Mouse (Mus musculus) embryonic facial prominence, embryonic 15.5 days (tissue): ENCODE results near the gene Fars2. TPM values are rescaled to one million over a fixed set of nuclear protein-coding genes. Genes with fewer than 3 reads are reported as not detected.

Source experiments
- ATAC-seq: fragments of 200-750 bp; cut with Nextera tagmentation; 2 replicates; pipeline ENCODE4 v1.8.0; 2017; ENCODE audit warnings: low read depth, moderate TSS enrichment; ENCODE audit not compliant: insufficient number of reproducible peaks, low FRiP score, low TSS enrichment
- H3K27ac ChIP-seq: fragments of 300-500 bp; sonication (generic); replicated peaks from 2 replicates; pipeline ENCODE4 v1.5.1; 2015; ENCODE audit warnings: mild to moderate bottlenecking, inconsistent platforms
- H3K27me3 ChIP-seq: fragments of 300-500 bp; sonication (generic); 2 replicates; pipeline ENCODE4 v1.6.1; 2015; ENCODE audit warnings: inconsistent platforms
- H3K36me3 ChIP-seq: fragments of 300-500 bp; sonication (generic); 2 replicates; pipeline ENCODE4 v1.6.1; 2015; ENCODE audit warnings: mild to moderate bottlenecking, inconsistent platforms
- H3K4me1 ChIP-seq: fragments of 300-500 bp; sonication (generic); 2 replicates; pipeline ENCODE4 v1.6.1; 2015; ENCODE audit warnings: inconsistent platforms
- H3K4me2 ChIP-seq: fragments of 300-500 bp; sonication (generic); replicated peaks from 2 replicates; pipeline ENCODE4 v1.6.1; 2015; ENCODE audit warnings: mild to moderate bottlenecking, inconsistent platforms
- H3K4me3 ChIP-seq: fragments of 300-500 bp; sonication (generic); replicated peaks from 2 replicates; pipeline ENCODE4 v1.5.1; 2015; ENCODE audit warnings: mild to moderate bottlenecking, inconsistent platforms
- H3K9ac ChIP-seq: fragments of 300-500 bp; sonication (generic); 2 replicates; pipeline ENCODE4 v1.6.1; 2015; ENCODE audit warnings: inconsistent platforms
- H3K9me3 ChIP-seq: fragments of 300-500 bp; sonication (generic); replicated peaks from 2 replicates; pipeline ENCODE4 v1.6.1; 2016; ENCODE audit warnings: inconsistent platforms
- WGBS: fragments of 180-500 bp; shearing (Covaris S2); methylation state at CpG from one replicate; pipeline ENCODE4 v1.1.7; 2015; 5-methylcytosine and 5-hydroxymethylcytosine counted together
- polyA plus RNA-seq: library from polyadenylated mRNA; unstranded; fragments of >200 nt; fragmentation: Nextera tagmentation; extraction: Ambion mirVana; gene quantifications from 2 replicates; pipeline ENCODE4 v1.2.1, GENCODE M21; 2015

The Fars2 gene
- polyA plus RNA-seq, 1 experiment from 2014 or later: 34.1 TPM

DNA sequence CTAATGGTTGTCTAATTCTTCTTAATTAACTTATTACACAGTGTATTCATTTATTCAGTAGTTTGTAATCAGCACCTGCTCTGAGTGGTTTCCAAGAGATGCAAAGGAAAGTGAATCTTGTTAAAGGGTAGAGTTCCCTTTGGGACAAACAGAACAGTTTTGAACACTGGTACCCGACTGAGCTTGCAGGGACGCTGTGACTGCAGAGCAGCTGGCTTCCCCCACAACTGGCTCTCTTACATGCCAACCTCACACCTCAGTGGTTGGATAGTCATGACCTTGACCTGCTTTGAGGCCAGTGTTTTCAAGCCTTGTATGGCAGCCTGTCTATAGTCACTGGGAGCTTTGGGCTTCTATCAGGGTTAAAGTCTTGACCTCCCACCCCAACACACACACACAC, 156.3 kb downstream of the Fars2 start:
- Histone ChIP-seq H3K27ac (no peak overlapping the region), H3K4me2 (no peak overlapping the region), H3K9me3 (no peaks in the 10 kb centered on the region), H3K4me3 (no peak overlapping the region), H3K9ac (no peak overlapping the region), H3K27me3 (no peaks in the 10 kb centered on the region), H3K36me3 (no peaks in the 10 kb centered on the region), H3K4me1 (no peaks in the 10 kb centered on the region)
- 86% methylated on average over 2 of the region's 2 CpGs for WGBS
- no peak for ATAC-seq

DNA sequence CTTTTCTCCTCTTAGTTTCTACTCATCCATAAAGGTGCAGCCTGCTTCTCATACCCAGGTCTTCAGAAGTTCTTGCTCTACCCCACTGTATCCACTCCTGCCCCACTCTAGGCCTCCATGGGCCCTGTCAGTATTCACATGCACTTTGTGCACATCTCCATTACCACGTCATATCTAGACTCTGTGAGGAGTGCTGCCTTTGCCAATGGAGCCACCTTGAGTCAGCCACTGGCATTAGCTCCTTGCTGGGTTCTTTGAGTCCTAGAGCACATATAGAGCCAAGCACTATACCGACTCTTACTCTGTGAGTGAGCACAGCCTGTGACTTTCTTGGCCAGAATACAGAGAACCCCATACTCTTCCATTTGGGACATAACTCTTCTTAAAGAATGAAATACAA, 159.0 kb downstream of the Fars2 start:
- Histone ChIP-seq H3K4me1 (no peaks in the 10 kb centered on the region), H3K27me3 (no peaks in the 10 kb centered on the region), H3K27ac (no peak overlapping the region), H3K36me3 (no peaks in the 10 kb centered on the region), H3K4me2 (no peak overlapping the region), H3K9ac (no peak overlapping the region), H3K4me3 (no peak overlapping the region), H3K9me3 (no peaks in the 10 kb centered on the region)
- no peak for ATAC-seq
- WGBS: 84% methylated on average over 2 of the region's 2 CpGs

DNA sequence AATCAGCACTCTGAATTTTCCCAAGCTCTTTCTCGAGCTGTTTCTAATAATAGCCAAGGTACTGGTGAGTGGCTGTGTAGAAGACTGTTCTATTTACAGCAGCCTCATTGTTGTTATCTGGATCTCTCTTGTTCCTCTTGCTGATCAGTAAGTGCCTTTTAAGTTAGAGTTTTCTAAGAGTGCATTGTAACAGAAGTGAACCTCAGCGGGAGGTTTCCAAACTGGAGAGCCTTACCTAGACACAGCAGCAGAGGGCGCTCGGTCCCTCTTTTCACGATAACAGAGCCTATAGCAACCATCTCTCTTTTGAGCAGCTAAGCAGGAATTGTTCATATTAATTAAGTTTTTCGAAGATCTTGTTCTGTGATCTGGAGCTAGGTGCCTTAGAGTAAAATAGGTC, 164.8 kb downstream of the Fars2 start:
- Histone ChIP-seq H3K9ac (no peak overlapping the region), H3K36me3 (no peaks in the 10 kb centered on the region), H3K4me2 (no peak overlapping the region), H3K27me3 (no peaks in the 10 kb centered on the region), H3K27ac (no peak overlapping the region), H3K9me3 (no peaks in the 10 kb centered on the region), H3K4me3 (no peak overlapping the region), H3K4me1 (peaks cover 9% of the 10 kb centered on the region)
- ATAC-seq: no peak
- 5% methylated on average over 6 of the region's 6 CpGs for WGBS

DNA sequence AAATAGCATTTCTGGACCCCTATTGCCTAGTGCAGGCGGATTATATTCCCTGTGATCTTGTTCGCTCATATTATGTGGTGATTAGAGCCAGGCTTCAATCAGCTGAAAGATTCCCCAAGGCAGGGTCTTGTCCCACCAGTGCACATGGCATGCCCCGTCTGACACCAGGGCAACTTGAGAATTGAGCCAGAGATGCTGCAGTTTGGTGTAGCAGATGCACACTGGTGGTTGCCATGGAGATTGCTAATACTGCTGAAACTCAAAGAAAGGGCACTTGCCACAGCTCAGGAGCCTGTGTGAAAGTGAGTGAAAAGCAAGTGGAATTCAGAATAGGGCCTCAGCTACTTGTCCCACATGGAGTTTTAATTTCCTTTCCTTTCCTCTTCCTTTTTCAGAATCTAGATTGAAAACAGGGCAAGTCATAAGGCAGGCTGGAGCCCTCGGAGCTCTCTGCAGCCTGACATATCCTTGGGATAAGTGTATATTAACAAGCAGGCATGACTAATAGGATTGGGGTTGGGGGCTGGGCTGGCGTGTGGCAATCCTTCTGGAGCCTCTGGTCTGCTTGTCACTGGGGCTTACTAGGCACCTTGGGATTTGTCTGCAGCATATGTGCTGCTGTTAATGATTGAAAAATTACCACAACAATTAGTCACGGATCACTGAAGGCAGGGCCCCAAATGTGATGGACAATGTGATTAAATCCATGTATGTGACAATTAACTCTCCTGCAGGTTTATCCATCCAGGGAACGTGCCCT, 165.8 kb downstream of the Fars2 start:
- 14% methylated on average over 7 of the region's 7 CpGs for WGBS
- Histone ChIP-seq H3K4me1 (peaks cover 9% of the 10 kb centered on the region), H3K9me3 (no peaks in the 10 kb centered on the region), H3K4me3 (no peak overlapping the region), H3K27ac (no peak overlapping the region), H3K9ac (no peak overlapping the region), H3K4me2 (no peak overlapping the region), H3K27me3 (0 out of 2 replicates have a peak, but pooled peaks cover under 1% of the 10 kb centered on the region), H3K36me3 (no peaks in the 10 kb centered on the region)
- ATAC-seq: peak; percentile 79

DNA sequence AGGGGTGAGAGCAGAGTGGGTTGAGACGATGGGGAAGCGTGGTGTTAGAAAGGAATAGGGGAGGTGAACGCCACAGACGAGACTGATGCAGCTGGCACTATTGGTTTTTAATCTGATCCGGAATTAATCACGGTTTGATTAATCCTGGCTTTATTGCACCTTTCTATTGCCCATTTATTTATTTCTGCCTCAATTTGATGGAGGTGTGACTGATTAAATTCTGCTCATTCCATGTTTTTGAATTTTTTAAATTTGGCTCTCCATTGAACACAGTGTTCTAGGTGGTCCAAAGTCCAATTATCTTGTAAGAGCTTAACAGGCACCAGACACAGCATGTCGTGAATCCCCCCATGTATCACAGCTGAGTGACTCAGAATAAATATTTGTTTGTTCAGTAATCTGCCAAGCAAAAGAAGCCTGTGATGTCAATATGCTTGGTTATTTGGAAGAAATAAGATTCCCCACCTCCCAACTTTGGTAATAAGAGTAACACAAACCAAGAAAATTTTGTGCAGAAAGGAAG, 166.4 kb downstream of the Fars2 start:
- H3K9ac ChIP-seq: no peak overlapping the region
- H3K9me3 ChIP-seq: no peaks in the 10 kb centered on the region
- H3K27me3 ChIP-seq: 0 out of 2 replicates have a peak, but pooled peaks cover 2% of the 10 kb centered on the region
- H3K4me1 ChIP-seq: peaks cover 9% of the 10 kb centered on the region
- no peak overlapping the region for H3K4me2 ChIP-seq
- no peaks in the 10 kb centered on the region for H3K36me3 ChIP-seq
- ATAC-seq: no peak
- no peak overlapping the region for H3K4me3 ChIP-seq
- 27% methylated on average over 7 of the region's 7 CpGs for WGBS
- no peak overlapping the region for H3K27ac ChIP-seq

DNA sequence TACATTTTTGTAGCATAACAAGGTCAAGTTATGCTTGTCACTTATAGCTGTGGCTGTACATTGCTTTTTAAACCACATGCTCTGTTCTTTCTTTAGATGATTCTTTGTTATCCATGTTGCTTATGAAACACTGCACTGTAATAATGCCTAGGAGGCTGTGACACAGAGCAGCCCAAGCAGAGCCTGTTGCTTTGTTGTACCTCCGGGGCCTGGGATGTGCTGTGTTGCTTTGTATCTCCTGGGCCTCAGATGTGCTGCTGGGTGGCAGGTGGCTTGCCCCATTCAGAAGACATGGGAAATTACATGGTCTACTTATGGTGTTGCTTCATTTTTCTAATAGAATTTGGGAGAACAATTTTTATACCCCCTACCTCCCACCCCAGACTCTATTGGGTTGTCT, 166.9 kb downstream of the Fars2 start:
- ATAC-seq: no peak
- Histone ChIP-seq H3K4me2 (no peak overlapping the region), H3K9ac (no peak overlapping the region), H3K9me3 (no peaks in the 10 kb centered on the region), H3K27ac (no peak overlapping the region), H3K36me3 (no peaks in the 10 kb centered on the region), H3K4me3 (no peak overlapping the region), H3K27me3 (0 out of 2 replicates have a peak, but pooled peaks cover 2% of the 10 kb centered on the region), H3K4me1 (peaks cover 9% of the 10 kb centered on the region)
- 63% methylated on average over 1 of the region's 1 CpGs for WGBS

DNA sequence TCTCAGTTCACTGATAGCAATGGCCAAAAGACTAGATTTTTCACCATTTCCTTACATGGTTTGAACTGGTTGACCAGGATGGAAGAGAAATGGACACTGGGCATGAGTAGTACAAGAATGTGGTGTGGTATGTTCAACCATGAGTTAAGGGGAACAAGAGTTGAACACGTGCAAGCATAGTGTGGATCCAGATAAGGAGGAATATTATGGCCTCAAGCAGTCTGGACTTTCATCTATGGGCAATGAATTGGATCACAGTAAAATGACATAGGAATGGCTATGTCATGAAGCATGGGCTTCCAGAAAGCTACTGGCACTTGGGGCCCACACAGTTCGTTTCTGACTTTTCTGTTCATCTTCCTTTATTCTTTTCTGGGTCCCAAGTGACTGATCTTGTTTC, 168.0 kb downstream of the Fars2 start:
- H3K27me3 ChIP-seq: 0 out of 2 replicates have a peak, but pooled peaks cover 2% of the 10 kb centered on the region
- H3K4me3 ChIP-seq: no peak overlapping the region
- H3K27ac ChIP-seq: no peak overlapping the region
- no peak for ATAC-seq
- H3K4me1 ChIP-seq: peaks cover 9% of the 10 kb centered on the region
- H3K4me2 ChIP-seq: no peak overlapping the region
- no peaks in the 10 kb centered on the region for H3K9me3 ChIP-seq
- 89% methylated on average over 2 of the region's 2 CpGs for WGBS
- H3K36me3 ChIP-seq: no peaks in the 10 kb centered on the region
- no peak overlapping the region for H3K9ac ChIP-seq

DNA sequence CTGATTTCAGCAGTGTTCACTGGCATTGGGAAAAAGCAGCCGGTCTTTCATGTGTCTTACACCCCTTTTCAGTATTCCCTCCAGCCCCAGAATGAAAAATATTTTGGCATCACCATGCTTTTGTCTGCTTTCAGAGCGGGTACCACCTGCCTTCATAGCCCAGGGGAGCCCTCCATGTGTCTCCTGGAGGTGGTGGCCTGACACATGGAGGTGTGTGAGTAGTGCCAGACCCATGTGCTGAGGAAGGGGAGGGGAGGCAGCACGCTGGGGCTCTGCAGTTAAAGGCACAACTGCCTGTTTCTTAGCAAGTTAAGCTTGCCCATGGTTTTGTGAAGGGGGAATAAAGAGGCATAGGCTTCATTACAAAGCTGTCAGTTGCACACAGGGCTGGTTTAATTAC, 176.3 kb downstream of the Fars2 start:
- ATAC-seq: no peak
- Histone ChIP-seq H3K4me1 (peaks cover 23% of the 10 kb centered on the region), H3K27ac (no peak overlapping the region), H3K4me3 (no peak overlapping the region), H3K36me3 (no peaks in the 10 kb centered on the region), H3K4me2 (no peak overlapping the region), H3K27me3 (no peaks in the 10 kb centered on the region), H3K9me3 (no peaks in the 10 kb centered on the region), H3K9ac (no peak overlapping the region)
- 60% methylated on average over 3 of the region's 3 CpGs for WGBS

DNA sequence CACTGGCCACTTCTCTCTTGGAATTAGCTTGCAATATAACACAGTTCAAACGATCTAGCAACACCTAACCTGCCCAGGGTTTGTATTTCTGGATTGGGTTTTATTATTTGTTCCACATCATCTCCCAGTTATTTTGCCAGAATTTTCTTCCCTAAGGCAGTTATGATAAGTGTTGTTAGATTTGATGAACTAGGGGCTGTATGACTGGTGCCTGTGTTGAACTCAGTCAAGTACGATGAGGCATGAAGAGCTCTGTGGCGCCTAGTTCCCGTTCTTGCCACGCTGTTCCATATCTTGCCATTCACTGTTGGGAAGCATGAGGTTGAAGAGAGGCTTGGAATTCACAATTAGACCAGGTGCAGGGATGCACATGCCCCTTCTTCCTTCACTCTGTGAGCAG, 177.3 kb downstream of the Fars2 start:
- Histone ChIP-seq H3K27me3 (no peaks in the 10 kb centered on the region), H3K36me3 (no peaks in the 10 kb centered on the region), H3K4me2 (no peak overlapping the region), H3K27ac (no peak overlapping the region), H3K9ac (no peak overlapping the region), H3K4me3 (no peak overlapping the region), H3K4me1 (peaks cover 25% of the 10 kb centered on the region), H3K9me3 (no peaks in the 10 kb centered on the region)
- ATAC-seq: no peak
- 85% methylated on average over 5 of the region's 5 CpGs for WGBS

DNA sequence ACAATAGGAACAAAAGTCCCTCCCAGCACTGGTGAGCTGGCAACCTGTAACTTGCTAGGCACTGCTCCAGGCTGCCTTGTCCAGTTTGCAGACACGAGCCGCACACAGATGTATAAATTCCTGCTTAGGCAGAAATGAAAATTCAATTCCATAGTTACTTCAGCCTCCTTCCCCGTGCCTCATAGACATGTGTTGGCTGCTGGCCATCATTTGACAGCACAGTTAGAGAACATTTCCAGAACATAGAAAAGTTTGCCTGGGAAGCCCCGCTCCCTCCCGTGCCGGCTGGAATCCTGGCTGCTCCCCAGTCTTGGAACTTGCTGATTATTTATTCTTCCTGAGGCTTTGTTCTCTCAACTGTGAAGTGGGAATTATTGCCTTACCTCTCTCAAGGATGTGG, 178.6 kb downstream of the Fars2 start:
- ATAC-seq: peak; percentile 70
- Histone ChIP-seq H3K9ac (no peak overlapping the region), H3K4me3 (no peak overlapping the region), H3K4me2 (no peak overlapping the region), H3K4me1 (peaks cover 25% of the 10 kb centered on the region), H3K27ac (peak overlapping the region; percentile 51; the same call in 1 of the 2 replicates), H3K27me3 (no peaks in the 10 kb centered on the region), H3K36me3 (no peaks in the 10 kb centered on the region), H3K9me3 (no peaks in the 10 kb centered on the region)
- 12% methylated on average over 6 of the region's 6 CpGs for WGBS

DNA sequence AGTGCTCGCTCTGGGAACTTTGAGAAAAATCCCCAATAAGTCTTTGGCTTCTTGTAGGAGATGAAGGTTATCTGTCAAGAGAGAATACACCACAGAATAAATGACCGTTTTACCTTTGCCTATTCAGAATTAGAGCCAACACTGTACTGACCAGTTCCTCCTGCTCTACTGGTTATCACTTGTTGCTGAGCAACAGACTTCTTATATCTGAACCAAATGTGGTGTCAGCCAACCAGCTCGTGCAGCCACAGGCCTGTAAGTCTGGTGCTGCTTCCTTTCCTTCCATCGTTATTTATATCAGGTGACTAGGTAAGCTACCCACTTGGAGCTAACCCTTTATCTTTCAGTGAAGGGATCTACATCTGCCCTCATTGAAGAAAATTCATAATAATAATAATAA, 179.4 kb downstream of the Fars2 start:
- Histone ChIP-seq H3K4me1 (peaks cover 25% of the 10 kb centered on the region), H3K9me3 (no peaks in the 10 kb centered on the region), H3K9ac (no peak overlapping the region), H3K27me3 (no peaks in the 10 kb centered on the region), H3K4me2 (no peak overlapping the region), H3K27ac (0 out of 2 replicates have a peak overlapping the region, but pooled peaks have one; percentile 12), H3K36me3 (no peaks in the 10 kb centered on the region), H3K4me3 (no peak overlapping the region)
- no peak for ATAC-seq
- WGBS: 62% methylated on average over 4 of the region's 4 CpGs
